Mouse (Mus musculus) intestine, embryonic 14.5 days (tissue): ENCODE data around the gene Coro6. TPM values are rescaled to one million over a fixed set of nuclear protein-coding genes. Genes with fewer than 3 reads are reported as not detected.

Experiments
- ATAC-seq: fragments of 200-750 bp; cut with Nextera tagmentation; replicated peaks from 2 replicates; pipeline ENCODE4 v1.8.0; 2017; ENCODE audit warnings: low read depth, moderate number of reproducible peaks, moderate TSS enrichment, moderate library complexity; ENCODE audit not compliant: low FRiP score, low TSS enrichment
- DNase-seq: peaks from one replicate; pipeline ENCODE4 v3.0.0-alpha.2; 2018; ENCODE audit warnings: low spot score
- H3K27ac ChIP-seq: fragments of 300-500 bp; sonication (generic); 2 replicates; pipeline ENCODE4 v1.5.1; 2014; ENCODE audit warnings: low read depth, mild to moderate bottlenecking, control low read depth
- H3K27me3 ChIP-seq: fragments of 300-500 bp; sonication (generic); replicated peaks from 2 replicates; pipeline ENCODE4 v1.6.1; 2014; ENCODE audit warnings: low read length, control low read depth; ENCODE audit not compliant: control insufficient read depth, insufficient read depth
- H3K36me3 ChIP-seq: fragments of 300-500 bp; sonication (generic); 2 replicates; pipeline ENCODE4 v1.6.1; 2014; ENCODE audit warnings: low read length, control low read depth; ENCODE audit not compliant: control insufficient read depth, insufficient read depth
- H3K4me1 ChIP-seq: fragments of 300-500 bp; sonication (generic); replicated peaks from 2 replicates; pipeline ENCODE4 v1.6.1; 2014; ENCODE audit warnings: low read length, control low read depth, mixed read lengths; ENCODE audit not compliant: control insufficient read depth, insufficient read depth
- H3K4me2 ChIP-seq: fragments of 300-500 bp; sonication (generic); 2 replicates; pipeline ENCODE4 v1.6.1; 2014; ENCODE audit warnings: low read length
- H3K4me3 ChIP-seq: fragments of 300-500 bp; sonication (generic); 2 replicates; pipeline ENCODE4 v1.5.1; 2014; ENCODE audit warnings: low read depth, low read length, control low read depth, mixed read lengths
- H3K9ac ChIP-seq: fragments of 300-500 bp; sonication (generic); 2 replicates; pipeline ENCODE4 v1.6.1; 2014; ENCODE audit warnings: mild to moderate bottlenecking, low read length
- H3K9me3 ChIP-seq: fragments of 300-500 bp; sonication (generic); 2 replicates; pipeline ENCODE4 v1.6.1; 2016; ENCODE audit warnings: low read length, control low read depth; ENCODE audit not compliant: control insufficient read depth
- WGBS: fragments of 180-500 bp; shearing (Covaris S2); extraction: QIAGEN DNeasy Blood & Tissue Kit; methylation state at CpG from one replicate; pipeline ENCODE4 v1.1.7; 2014; 5-methylcytosine and 5-hydroxymethylcytosine counted together
- polyA plus RNA-seq: library from polyadenylated mRNA; unstranded; fragments of >200 nt; fragmentation: Nextera tagmentation; extraction: Ambion mirVana; gene quantifications from 2 replicates; pipeline ENCODE4 v1.2.1, GENCODE M21; 2014

Gene Coro6
- polyA plus RNA-seq, 1 experiment from 2014 or later = 0.23 TPM

GRCm38 (mm10) chr11:77441020-77441419, 21.2 kb upstream of the Coro6 start:
- Histone ChIP-seq H3K9ac (no peak overlapping the region), H3K4me2 (no peak overlapping the region), H3K9me3 (no peaks in the 10 kb centered on the region), H3K36me3 (peaks cover 21% of the 10 kb centered on the region; the same call in 1 of the 2 replicates), H3K4me1 (no peaks in the 10 kb centered on the region), H3K4me3 (no peak overlapping the region), H3K27ac (no peak overlapping the region), H3K27me3 (no peaks in the 10 kb centered on the region)
- no peak for DNase-seq
- no peak for ATAC-seq
- 85% methylated on average over 8 of the region's 8 CpGs for WGBS

DNA sequence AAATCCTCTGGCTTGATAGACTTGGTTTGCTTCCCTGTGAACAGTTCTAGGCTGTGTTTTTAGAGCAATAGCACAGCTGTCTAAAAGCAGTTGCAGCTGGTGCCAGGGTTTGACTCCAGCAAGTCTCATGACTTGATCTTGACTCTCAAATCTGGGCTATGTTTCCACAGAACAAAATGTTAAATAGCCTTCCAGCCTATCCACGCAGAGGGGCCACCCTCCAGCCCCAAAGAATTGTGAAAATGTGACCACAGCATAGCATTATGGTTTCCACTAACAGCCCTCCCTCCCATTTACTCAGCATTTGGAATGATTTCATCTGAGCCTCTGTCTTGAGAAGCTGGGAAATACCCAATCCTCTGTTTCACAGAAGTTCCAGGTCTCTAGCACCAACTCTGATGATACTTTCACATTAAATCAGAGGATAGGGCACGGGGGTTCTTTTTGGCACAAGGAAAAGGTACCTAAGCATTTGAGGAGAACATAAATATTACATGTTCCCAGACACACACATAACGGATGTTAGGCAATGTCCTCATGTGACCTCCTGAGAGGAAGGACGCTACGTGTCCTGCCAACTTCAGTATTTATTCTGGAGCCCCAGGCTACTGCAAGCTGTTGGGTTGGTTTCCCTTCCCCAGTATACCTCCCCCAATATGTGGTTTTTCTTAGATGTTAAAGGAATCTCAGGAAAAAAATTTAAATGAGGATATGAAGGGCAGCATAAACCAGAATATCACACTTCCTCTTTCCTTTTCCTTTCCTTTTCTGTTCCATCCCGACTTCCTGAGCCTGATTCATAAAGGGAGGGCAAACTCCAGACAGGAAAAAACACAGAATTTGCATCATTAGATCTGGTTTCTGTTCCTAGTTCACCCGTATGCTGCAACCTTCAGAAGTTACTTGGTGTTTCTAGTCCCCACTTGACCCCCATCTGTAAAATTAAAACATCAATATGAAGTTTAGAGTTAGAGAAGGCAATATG, 19.7 kb upstream of the Coro6 start:
- no peaks in the 10 kb centered on the region for H3K9me3 ChIP-seq
- no peaks in the 10 kb centered on the region for H3K27me3 ChIP-seq
- DNase-seq (no peak), ATAC-seq (no peak)
- H3K4me2 ChIP-seq = no peak overlapping the region
- no peak overlapping the region for H3K27ac ChIP-seq
- no peak overlapping the region for H3K9ac ChIP-seq
- 70% methylated on average over 7 of the region's 7 CpGs for WGBS
- no peak overlapping the region for H3K4me3 ChIP-seq
- peaks cover 20% of the 10 kb centered on the region; the same call in 1 of the 2 replicates for H3K36me3 ChIP-seq
- H3K4me1 ChIP-seq = no peaks in the 10 kb centered on the region

DNA sequence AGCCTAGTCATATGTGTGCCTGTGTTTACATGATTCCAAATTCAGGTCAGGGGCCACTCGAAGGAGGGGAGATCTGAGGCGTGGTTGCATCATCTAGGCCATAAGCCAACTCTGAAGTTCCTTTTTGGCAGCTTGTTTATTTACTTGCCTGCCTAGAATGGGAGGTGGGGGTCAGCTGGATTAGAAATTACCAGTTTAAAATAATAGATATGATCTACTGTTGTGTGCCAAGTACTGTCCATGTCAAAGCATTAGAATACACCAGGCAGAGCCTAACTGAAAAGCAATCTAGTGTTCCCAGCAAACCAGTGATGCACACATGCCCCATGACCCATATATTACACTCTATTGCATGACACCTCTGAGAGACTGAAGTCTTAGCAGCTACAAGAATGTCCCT, 17.3 kb upstream of the Coro6 start:
- no peaks in the 10 kb centered on the region for H3K27me3 ChIP-seq
- no peaks in the 10 kb centered on the region for H3K4me1 ChIP-seq
- H3K4me2 ChIP-seq = no peak overlapping the region
- no peaks in the 10 kb centered on the region for H3K9me3 ChIP-seq
- 67% methylated on average over 2 of the region's 2 CpGs for WGBS
- ATAC-seq = no peak
- no peak for DNase-seq
- H3K4me3 ChIP-seq = no peak overlapping the region
- H3K9ac ChIP-seq = no peak overlapping the region
- H3K27ac ChIP-seq = no peak overlapping the region
- H3K36me3 ChIP-seq = peaks cover 18% of the 10 kb centered on the region; the same call in 1 of the 2 replicates

- ATAC-seq = 0 out of 2 replicates have a peak, but pooled peaks have one; percentile 53
- H3K9me3 ChIP-seq = no peaks in the 10 kb centered on the region
- no peak overlapping the region for H3K4me2 ChIP-seq
- DNase-seq = peak; percentile 58
- WGBS = 47% methylated on average over 6 of the region's 6 CpGs
- H3K27me3 ChIP-seq = no peaks in the 10 kb centered on the region
- H3K4me1 ChIP-seq = no peaks in the 10 kb centered on the region
- H3K4me3 ChIP-seq = no peak overlapping the region
- no peak overlapping the region for H3K27ac ChIP-seq
- H3K9ac ChIP-seq = no peak overlapping the region
- H3K36me3 ChIP-seq = peaks cover 13% of the 10 kb centered on the region; the same call in 1 of the 2 replicates
Observed at GRCm38 (mm10) chr11:77446628-77447041, 15.6 kb upstream of the Coro6 start.

DNA sequence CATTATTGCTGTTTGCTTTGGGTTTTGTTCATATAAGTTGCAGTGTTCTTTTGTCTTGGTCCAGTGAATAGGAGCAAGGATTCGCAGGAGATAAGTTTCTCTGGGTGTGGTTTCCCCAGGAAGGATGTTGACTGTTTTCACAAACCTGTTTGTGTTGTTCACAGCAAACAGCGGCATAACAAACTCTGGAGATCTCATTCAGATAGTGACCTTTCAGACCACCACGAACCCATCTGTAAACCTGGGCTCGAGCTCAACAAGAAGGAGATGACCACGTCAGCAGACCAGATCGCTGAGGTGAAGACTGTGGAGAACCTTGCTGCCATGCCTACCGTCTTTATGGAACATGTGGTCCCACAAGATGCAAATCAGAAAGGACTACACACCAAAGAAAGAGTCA, 13.0 kb upstream of the Coro6 start:
- Histone ChIP-seq H3K36me3 (peaks cover 9% of the 10 kb centered on the region; the same call in 1 of the 2 replicates), H3K4me1 (no peaks in the 10 kb centered on the region), H3K4me3 (no peak overlapping the region), H3K9ac (no peak overlapping the region), H3K4me2 (no peak overlapping the region), H3K27ac (no peak overlapping the region), H3K9me3 (no peaks in the 10 kb centered on the region), H3K27me3 (no peaks in the 10 kb centered on the region)
- no peak for ATAC-seq
- WGBS = 86% methylated on average over 7 of the region's 7 CpGs
- no peak for DNase-seq

- H3K9ac ChIP-seq = no peak overlapping the region
- peaks cover 17% of the 10 kb centered on the region for H3K36me3 ChIP-seq
- ATAC-seq (no peak), DNase-seq (no peak)
- no peak overlapping the region for H3K4me3 ChIP-seq
- no peaks in the 10 kb centered on the region for H3K4me1 ChIP-seq
- H3K27me3 ChIP-seq = no peaks in the 10 kb centered on the region
- WGBS = 95% methylated on average over 2 of the region's 2 CpGs
- H3K4me2 ChIP-seq = no peak overlapping the region
- H3K27ac ChIP-seq = no peak overlapping the region
- no peaks in the 10 kb centered on the region for H3K9me3 ChIP-seq
Observed at GRCm38 (mm10) chr11:77451670-77452069, 10.5 kb upstream of the Coro6 start.

DNA sequence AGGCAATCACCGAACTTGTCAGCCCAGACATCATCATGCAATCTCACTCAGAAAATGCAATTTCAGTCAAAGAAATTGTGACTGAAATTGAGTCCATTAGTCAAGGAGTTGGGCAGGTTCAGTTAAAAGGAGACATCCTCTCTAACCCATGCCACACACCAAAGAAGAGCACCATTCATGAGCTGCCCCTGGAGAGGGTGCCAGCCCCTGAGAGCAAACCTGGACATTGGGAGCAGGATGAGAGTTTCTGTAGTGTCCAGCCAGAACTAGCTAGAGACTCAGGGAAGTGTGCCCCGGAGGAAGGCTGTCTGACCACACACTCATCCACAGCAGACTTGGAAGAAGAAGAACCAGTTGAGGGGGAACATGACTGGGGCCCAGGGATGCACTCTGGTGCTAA, 8.8 kb upstream of the Coro6 start:
- Histone ChIP-seq H3K9ac (no peak overlapping the region), H3K4me3 (no peak overlapping the region), H3K9me3 (no peaks in the 10 kb centered on the region), H3K4me2 (no peak overlapping the region), H3K36me3 (peaks cover 17% of the 10 kb centered on the region), H3K4me1 (no peaks in the 10 kb centered on the region), H3K27me3 (no peaks in the 10 kb centered on the region), H3K27ac (no peak overlapping the region)
- WGBS = 91% methylated on average over 2 of the region's 2 CpGs
- no peak for ATAC-seq
- no peak for DNase-seq

- peaks cover 6% of the 10 kb centered on the region for H3K27me3 ChIP-seq
- H3K4me3 ChIP-seq = no peak overlapping the region
- H3K9me3 ChIP-seq = no peaks in the 10 kb centered on the region
- H3K27ac ChIP-seq = no peak overlapping the region
- no peak overlapping the region for H3K9ac ChIP-seq
- peaks cover 9% of the 10 kb centered on the region; the same call in 1 of the 2 replicates for H3K36me3 ChIP-seq
- 84% methylated on average over 9 of the region's 9 CpGs for WGBS
- no peaks in the 10 kb centered on the region for H3K4me1 ChIP-seq
- H3K4me2 ChIP-seq = no peak overlapping the region
- DNase-seq (no peak), ATAC-seq (no peak)
Observed at GRCm38 (mm10) chr11:77455770-77456510, 6.3 kb upstream of the Coro6 start.
